18 mouse cellular contexts compared by ENCODE assay signal in genomic region chr5:149811835-149812234, GRCm38 (mm10).
DNase-seq lines count a peak whose midpoint lies in the region; ATAC-seq and TF ChIP-seq lines count a peak whose summit lies in the region.
"Had no signal": no experiment of that assay in that cellular context is flagged by ENCODE, and none has a peak within 500 bp of the region (broad histone marks: within the 10 kb centered on the region; RNA-seq: fewer than 3 reads in every experiment).

No protein-coding gene starts in this region.

- no peak for TF ChIP-seq CTCF in forebrain, postnatal 0 days (IDR thresholded peaks at IDR 0.05; ENCODE audit: low read depth)

- H3K9ac ChIP-seq in forebrain, postnatal 0 days = no peak overlapping the region
- H3K9ac ChIP-seq in midbrain, embryonic 14.5 days (replicated peaks; ENCODE audit: low read length) = no peak overlapping the region
- no peak overlapping the region for H3K9ac ChIP-seq in midbrain, embryonic 15.5 days
- H3K9ac ChIP-seq in intestine, embryonic 16.5 days (ENCODE audit: low read depth, low read length) = no peak overlapping the region
- H3K9ac ChIP-seq in stomach, embryonic 16.5 days (ENCODE audit: low read length) = no peak overlapping the region
- H3K9ac ChIP-seq: lung, embryonic 15.5 days; stomach, embryonic 15.5 days had no signal

- intact Hi-C loops in left cerebral cortex, postnatal 10 days (cut with DNase I) = no loop called here

- no peaks in the 10 kb centered on the region for H3K36me3 ChIP-seq in forebrain, postnatal 0 days (ENCODE audit: insufficient read depth)
- H3K36me3 ChIP-seq in forebrain, embryonic 10.5 days (replicated peaks) = no peaks in the 10 kb centered on the region
- H3K36me3 ChIP-seq in midbrain, embryonic 14.5 days (ENCODE audit: control insufficient read depth, insufficient read depth, low read length) = no peaks in the 10 kb centered on the region
- H3K36me3 ChIP-seq in midbrain, embryonic 15.5 days (replicated peaks) = no peaks in the 10 kb centered on the region
- H3K36me3 ChIP-seq in intestine, embryonic 16.5 days (ENCODE audit: control insufficient read depth, insufficient read depth, low read length) = no peaks in the 10 kb centered on the region
- H3K36me3 ChIP-seq in stomach, embryonic 16.5 days (ENCODE audit: control insufficient read depth, insufficient read depth, low read length) = no peaks in the 10 kb centered on the region
- H3K36me3 ChIP-seq: lung, embryonic 15.5 days; stomach, embryonic 15.5 days had no signal

- H3K9me3 ChIP-seq in forebrain, postnatal 0 days (ENCODE audit: low read length) = no peaks in the 10 kb centered on the region
- no peaks in the 10 kb centered on the region for H3K9me3 ChIP-seq in forebrain, embryonic 10.5 days
- no peaks in the 10 kb centered on the region for H3K9me3 ChIP-seq in midbrain, embryonic 14.5 days (ENCODE audit: control insufficient read depth, low read length)
- no peaks in the 10 kb centered on the region for H3K9me3 ChIP-seq in midbrain, embryonic 15.5 days
- H3K9me3 ChIP-seq in intestine, embryonic 16.5 days (ENCODE audit: control insufficient read depth, low read length) = no peaks in the 10 kb centered on the region
- no peaks in the 10 kb centered on the region for H3K9me3 ChIP-seq in stomach, embryonic 16.5 days (replicated peaks; ENCODE audit: control insufficient read depth, low read length)
- H3K9me3 ChIP-seq: lung, embryonic 15.5 days; stomach, embryonic 15.5 days had no signal

- no peaks in the 10 kb centered on the region for H3K4me1 ChIP-seq in forebrain, postnatal 0 days (ENCODE audit: insufficient read depth)
- no peaks in the 10 kb centered on the region for H3K4me1 ChIP-seq in forebrain, embryonic 10.5 days
- no peaks in the 10 kb centered on the region; the same call in 1 of the 2 replicates for H3K4me1 ChIP-seq in midbrain, embryonic 14.5 days (ENCODE audit: control insufficient read depth, insufficient read depth, low read length)
- no peaks in the 10 kb centered on the region for H3K4me1 ChIP-seq in midbrain, embryonic 15.5 days
- H3K4me1 ChIP-seq in intestine, embryonic 16.5 days (ENCODE audit: control insufficient read depth, insufficient read depth, low read length) = no peaks in the 10 kb centered on the region; the same call in 1 of the 2 replicates
- no peaks in the 10 kb centered on the region for H3K4me1 ChIP-seq in stomach, embryonic 16.5 days (ENCODE audit: control insufficient read depth, insufficient read depth, low read length)
- H3K4me1 ChIP-seq: lung, embryonic 15.5 days; stomach, embryonic 15.5 days had no signal

- H3K27me3 ChIP-seq in forebrain, postnatal 0 days (ENCODE audit: insufficient read depth, low read length) = no peaks in the 10 kb centered on the region
- no peaks in the 10 kb centered on the region for H3K27me3 ChIP-seq in forebrain, embryonic 10.5 days (ENCODE audit: poor library complexity, severe bottlenecking)
- no peaks in the 10 kb centered on the region for H3K27me3 ChIP-seq in midbrain, embryonic 14.5 days (ENCODE audit: control insufficient read depth, insufficient read depth, low read length)
- H3K27me3 ChIP-seq in midbrain, embryonic 15.5 days (replicated peaks) = no peaks in the 10 kb centered on the region
- no peaks in the 10 kb centered on the region for H3K27me3 ChIP-seq in intestine, embryonic 16.5 days (replicated peaks; ENCODE audit: control insufficient read depth, insufficient read depth, low read length)
- no peaks in the 10 kb centered on the region for H3K27me3 ChIP-seq in stomach, embryonic 16.5 days (ENCODE audit: control insufficient read depth, insufficient read depth, low read length)
- H3K27me3 ChIP-seq: lung, embryonic 15.5 days; stomach, embryonic 15.5 days had no signal

- DNase-seq in forebrain, postnatal 0 days = no peak
- DNase-seq in forebrain, embryonic 10.5 days (ENCODE audit: extremely low spot score, low spot score) = no peak
- DNase-seq in midbrain, embryonic 14.5 days = no peak
- DNase-seq in gastrocnemius, postnatal 4 days (ENCODE audit: low spot score in 2 of 2) = no peak
- DNase-seq in left cerebral cortex, postnatal 10 days (ENCODE audit: extremely low spot score in 1 of 2, low spot score in 2 of 2) = no peak
- DNase-seq: B cell, adult 2 months; cerebellum, postnatal 14 days; gastrocnemius, postnatal 14 days; heart, postnatal 14 days; retina, postnatal 1 day; thymus, postnatal 4 days had no signal

- no peak overlapping the region for H3K4me3 ChIP-seq in forebrain, postnatal 0 days (ENCODE audit: low read depth, low read length)
- H3K4me3 ChIP-seq in forebrain, embryonic 10.5 days = no peak overlapping the region
- H3K4me3 ChIP-seq in midbrain, embryonic 14.5 days (replicated peaks; ENCODE audit: low read depth, low read length) = no peak overlapping the region
- no peak overlapping the region for H3K4me3 ChIP-seq in midbrain, embryonic 15.5 days
- no peak overlapping the region for H3K4me3 ChIP-seq in intestine, embryonic 16.5 days (ENCODE audit: low read length)
- H3K4me3 ChIP-seq in stomach, embryonic 16.5 days (replicated peaks; ENCODE audit: low read length) = no peak overlapping the region
- H3K4me3 ChIP-seq: erythroblast, embryonic 14.5 days; lung, embryonic 15.5 days; stomach, embryonic 15.5 days had no signal

- no peak overlapping the region for H3K27ac ChIP-seq in forebrain, postnatal 0 days (ENCODE audit: low read depth, low read length)
- H3K27ac ChIP-seq in forebrain, embryonic 10.5 days = no peak overlapping the region
- H3K27ac ChIP-seq in midbrain, embryonic 14.5 days (replicated peaks; ENCODE audit: low read depth, low read length) = peak overlapping the region; percentile 21; the same call in 1 of the 2 replicates
- no peak overlapping the region for H3K27ac ChIP-seq in midbrain, embryonic 15.5 days
- H3K27ac ChIP-seq in intestine, embryonic 16.5 days (ENCODE audit: low read length) = no peak overlapping the region
- no peak overlapping the region for H3K27ac ChIP-seq in stomach, embryonic 16.5 days (ENCODE audit: low read length)
- H3K27ac ChIP-seq: lung, embryonic 15.5 days; stomach, embryonic 15.5 days had no signal

- peak; percentile 50; the same call in 1 of the 2 replicates for ATAC-seq in forebrain, postnatal 0 days
- no peak for ATAC-seq in midbrain, embryonic 14.5 days (ENCODE audit: low FRiP score, low TSS enrichment)
- ATAC-seq in midbrain, embryonic 15.5 days (replicated peaks) = no peak
- peak; percentile 93 for ATAC-seq in intestine, embryonic 16.5 days
- ATAC-seq in stomach, embryonic 16.5 days (ENCODE audit: insufficient read depth, low FRiP score) = 0 out of 2 replicates have a peak, but pooled peaks have one; percentile 62
- ATAC-seq: forebrain, embryonic 16.5 days had no signal

- H3K4me2 ChIP-seq in forebrain, postnatal 0 days (ENCODE audit: low read depth) = no peak overlapping the region
- no peak overlapping the region for H3K4me2 ChIP-seq in midbrain, embryonic 14.5 days (ENCODE audit: low read length)
- H3K4me2 ChIP-seq in midbrain, embryonic 15.5 days = no peak overlapping the region
- H3K4me2 ChIP-seq in intestine, embryonic 16.5 days (ENCODE audit: low read depth, low read length) = 0 out of 2 replicates have a peak overlapping the region, but pooled peaks have one; percentile 21
- H3K4me2 ChIP-seq in stomach, embryonic 16.5 days (ENCODE audit: low read depth, low read length) = 0 out of 2 replicates have a peak overlapping the region, but pooled peaks have one; percentile 1
- H3K4me2 ChIP-seq: lung, embryonic 15.5 days; stomach, embryonic 15.5 days had no signal

- WGBS in forebrain, postnatal 0 days = 44% methylated on average over 6 of the region's 6 CpGs
- 79% methylated on average over 6 of the region's 6 CpGs for WGBS in forebrain, embryonic 10.5 days
- 51% methylated on average over 6 of the region's 6 CpGs for WGBS in midbrain, embryonic 14.5 days
- 43% methylated on average over 6 of the region's 6 CpGs for WGBS in midbrain, embryonic 15.5 days
- WGBS in intestine, embryonic 16.5 days = 31% methylated on average over 6 of the region's 6 CpGs
- WGBS in stomach, embryonic 16.5 days = 27% methylated on average over 6 of the region's 6 CpGs

Comparison
In these comparisons a context has a peak if more than half of its experiments do, and no peak if none do; other contexts are left out.
1. ATAC-seq: peak in forebrain, postnatal 0 days (single experiment), intestine, embryonic 16.5 days (single experiment) and stomach, embryonic 16.5 days (single experiment); none in midbrain, embryonic 14.5 days (single experiment) and midbrain, embryonic 15.5 days (single experiment).
2. H3K4me2 ChIP-seq: peak in intestine, embryonic 16.5 days (single experiment) and stomach, embryonic 16.5 days (single experiment); none in forebrain, postnatal 0 days (single experiment), midbrain, embryonic 14.5 days (single experiment) and midbrain, embryonic 15.5 days (single experiment).